1 mouse cellular context compared by ENCODE assay signal in the genomic region with DNA sequence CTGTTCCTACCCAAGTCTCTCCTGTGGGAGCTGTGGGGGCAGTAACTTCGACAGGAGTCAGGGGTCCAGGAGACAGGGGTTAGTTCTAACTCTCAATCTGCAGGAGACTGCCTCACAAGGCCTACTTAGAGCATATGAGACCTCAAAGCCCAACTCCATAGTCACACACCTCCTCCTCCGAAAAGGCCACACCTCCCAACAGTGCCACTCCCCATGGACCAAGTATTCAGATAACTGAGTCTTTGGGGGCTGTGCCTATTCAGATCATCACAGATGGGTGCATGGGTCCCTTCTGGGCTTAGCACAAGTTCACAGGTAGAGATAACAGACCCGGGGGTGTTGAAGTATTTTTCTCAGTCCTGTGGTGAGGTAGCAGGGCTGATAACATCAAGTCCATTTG.
TF ChIP-seq lines count a peak whose summit lies in the region.

No protein-coding gene starts in this region.

TF ChIP-seq in MEL, 35 proteins besides CTCF, POLR2A, EP300 and RAD21:
- no peak for TF ChIP-seq MYC (IDR thresholded peaks at IDR 0.05; ENCODE audit: low read depth, low read length)
- no peak for TF ChIP-seq MAX (IDR thresholded peaks at IDR 0.05; ENCODE audit: low read length)
- TF ChIP-seq CHD2 (IDR thresholded peaks at IDR 0.05; ENCODE audit: low read length) = no peak
- no peak for TF ChIP-seq GATA1 (IDR thresholded peaks at IDR 0.05; ENCODE audit: low read depth, low read length)
- no peak for TF ChIP-seq POLR2AphosphoS5 (IDR thresholded peaks at IDR 0.05; ENCODE audit: borderline replicate concordance, low read depth, low read length)
- no peak for TF ChIP-seq MAZ (IDR thresholded peaks at IDR 0.05; ENCODE audit: low read depth, low read length)
- no peak for TF ChIP-seq MXI1 (IDR thresholded peaks at IDR 0.05; ENCODE audit: low read depth, low read length)
- TF ChIP-seq ZKSCAN1 (IDR thresholded peaks at IDR 0.05; ENCODE audit: low read depth, low read length) = no peak
- no peak for TF ChIP-seq SIN3A (IDR thresholded peaks at IDR 0.05; ENCODE audit: low read length)
- no peak for TF ChIP-seq USF2 (IDR thresholded peaks at IDR 0.05; ENCODE audit: borderline replicate concordance in 1 of 2, insufficient read depth in 1 of 2, low read depth in 1 of 2, low read length in 2 of 2)
- no peak for TF ChIP-seq ZC3H11A (IDR thresholded peaks at IDR 0.05; ENCODE audit: low read depth, low read length)
- TF ChIP-seq ZNF384 (IDR thresholded peaks at IDR 0.05; ENCODE audit: low read depth, low read length) = no peak
- no peak for TF ChIP-seq NELFE (IDR thresholded peaks at IDR 0.05; ENCODE audit: low read depth, low read length)
- TF ChIP-seq ETS1 (IDR thresholded peaks at IDR 0.05; ENCODE audit: low read depth, low read length) = no peak
- no peak for TF ChIP-seq ZMIZ1 (IDR thresholded peaks at IDR 0.05; ENCODE audit: low read depth, low read length)
- no peak for TF ChIP-seq CHD1 (IDR thresholded peaks at IDR 0.05; ENCODE audit: low read depth, low read length)
- TF ChIP-seq MEF2A (IDR thresholded peaks at IDR 0.05; ENCODE audit: extremely low read depth, insufficient replicate concordance, low read depth, low read length, poor library complexity, severe bottlenecking) = no peak
- no peak for TF ChIP-seq MYB (IDR thresholded peaks at IDR 0.05; ENCODE audit: low read depth, low read length)
- no peak for TF ChIP-seq E2F4 (IDR thresholded peaks at IDR 0.05; ENCODE audit: borderline replicate concordance, low read depth, low read length)
